Mouse (Mus musculus) limb, embryonic 14.5 days (tissue): ENCODE results near the gene Rab21. TPM values are rescaled to one million over a fixed set of nuclear protein-coding genes. Genes with fewer than 3 reads are reported as not detected.

Experiments
- ATAC-seq: fragments of 200-750 bp; cut with Nextera tagmentation; 2 replicates; pipeline ENCODE4 v1.8.0; 2017; ENCODE audit warnings: low read depth, moderate number of reproducible peaks, moderate TSS enrichment; ENCODE audit not compliant: low FRiP score
- DNase-seq: peaks from one replicate; pipeline ENCODE4 v3.0.0-alpha.2; 2015; ENCODE audit warnings: low spot score
- H3K27ac ChIP-seq: fragments of 300-500 bp; sonication (generic); replicated peaks from 2 replicates; pipeline ENCODE4 v1.5.1; 2014; ENCODE audit warnings: low read depth, mild to moderate bottlenecking, low read length, moderate library complexity, mixed read lengths
- H3K27me3 ChIP-seq: fragments of 300-500 bp; sonication (generic); 2 replicates; pipeline ENCODE4 v1.6.1; 2014; ENCODE audit warnings: low read length, mixed read lengths; ENCODE audit not compliant: control insufficient read depth, insufficient read depth
- H3K36me3 ChIP-seq: fragments of 300-500 bp; sonication (generic); 2 replicates; pipeline ENCODE4 v1.6.1; 2014; ENCODE audit warnings: mild to moderate bottlenecking, low read length, moderate library complexity, mixed read lengths; ENCODE audit not compliant: control insufficient read depth, insufficient read depth
- H3K4me1 ChIP-seq: fragments of 300-500 bp; sonication (generic); 2 replicates; pipeline ENCODE4 v1.6.1; 2014; ENCODE audit warnings: antibody characterized with exemption, low read length, mixed read lengths; ENCODE audit not compliant: control insufficient read depth, insufficient read depth
- H3K4me2 ChIP-seq: fragments of 300-500 bp; sonication (generic); replicated peaks from 2 replicates; pipeline ENCODE4 v1.6.1; 2014; ENCODE audit warnings: low read depth, mild to moderate bottlenecking, low read length, moderate library complexity; ENCODE audit not compliant: severe bottlenecking
- H3K4me3 ChIP-seq: fragments of 300-500 bp; sonication (generic); replicated peaks from 2 replicates; pipeline ENCODE4 v1.5.1; 2014; ENCODE audit warnings: low read length
- H3K9ac ChIP-seq: fragments of 300-500 bp; sonication (generic); 2 replicates; pipeline ENCODE4 v1.6.1; 2014; ENCODE audit warnings: mild to moderate bottlenecking, low read depth, low read length, moderate library complexity; ENCODE audit not compliant: severe bottlenecking
- H3K9me3 ChIP-seq: fragments of 300-500 bp; sonication (generic); 2 replicates; pipeline ENCODE4 v1.6.1; 2016; ENCODE audit warnings: low read length; ENCODE audit not compliant: control insufficient read depth
- POLR2A ChIP-seq: fragments of 200-500 bp; IDR thresholded peaks from 2 replicates; pipeline ENCODE4 v1.8.0; 2012; ENCODE audit warnings: inconsistent platforms, mild to moderate bottlenecking, moderate library complexity, borderline replicate concordance; ENCODE audit not compliant: insufficient read depth, insufficient read length; ENCODE audit errors: extremely low read depth
- WGBS: fragments of 180-500 bp; shearing (Covaris S2); extraction: QIAGEN DNeasy Blood & Tissue Kit; methylation state at CpG from one replicate; pipeline ENCODE4 v1.1.7; 2014; 5-methylcytosine and 5-hydroxymethylcytosine counted together
- polyA plus RNA-seq, 2 experiments: library from polyadenylated mRNA; depleted of rRNA in 1 of 2; stranded (reverse) in 1 of 2; unstranded in 1 of 2; fragments of >200 nt; fragmentation: Nextera tagmentation in 1 of 2; extraction: Ambion mirVana in 1 of 2; gene quantifications; 2 replicates each; pipeline versions ENCODE4 v1.2.1 to v1.2.3; 2012 to 2014

Rab21 gene
- polyA plus RNA-seq, 2 experiments, result 8.0 to 19.9 TPM

GRCm38 (mm10) chr10:115288856-115289255 is 26.5 kb downstream of the Rab21 start:
- TF ChIP-seq POLR2A, result no peak
- no peaks in the 10 kb centered on the region for H3K9me3 ChIP-seq
- 91% methylated on average over 8 of the region's 8 CpGs for WGBS
- no peaks in the 10 kb centered on the region for H3K27me3 ChIP-seq
- no peaks in the 10 kb centered on the region for H3K4me1 ChIP-seq
- no peak for DNase-seq
- H3K4me2 ChIP-seq, result no peak overlapping the region
- no peak for ATAC-seq
- peaks cover 55% of the 10 kb centered on the region for H3K36me3 ChIP-seq
- no peak overlapping the region for H3K27ac ChIP-seq
- H3K4me3 ChIP-seq, result no peak overlapping the region
- H3K9ac ChIP-seq, result no peak overlapping the region

GRCm38 (mm10) chr10:115284170-115284569 is 31.2 kb downstream of the Rab21 start:
- Histone ChIP-seq H3K4me2 (no peak overlapping the region), H3K36me3 (peaks cover 16% of the 10 kb centered on the region), H3K4me3 (no peak overlapping the region), H3K27me3 (no peaks in the 10 kb centered on the region), H3K9me3 (no peaks in the 10 kb centered on the region), H3K9ac (no peak overlapping the region), H3K27ac (no peak overlapping the region), H3K4me1 (no peaks in the 10 kb centered on the region)
- no peak for ATAC-seq
- no peak for TF ChIP-seq POLR2A
- DNase-seq, result no peak
- WGBS, result 69% methylated on average over 10 of the region's 10 CpGs

GRCm38 (mm10) chr10:115281381-115281780 is 34.0 kb downstream of the Rab21 start:
- no peak for DNase-seq
- no peaks in the 10 kb centered on the region for H3K4me1 ChIP-seq
- TF ChIP-seq POLR2A, result no peak
- ATAC-seq, result no peak
- no peaks in the 10 kb centered on the region; the same call in 1 of the 2 replicates for H3K36me3 ChIP-seq
- no peaks in the 10 kb centered on the region for H3K27me3 ChIP-seq
- no peak overlapping the region for H3K4me3 ChIP-seq
- H3K9ac ChIP-seq, result no peak overlapping the region
- 88% methylated on average over 10 of the region's 10 CpGs for WGBS
- no peak overlapping the region for H3K4me2 ChIP-seq
- H3K9me3 ChIP-seq, result no peaks in the 10 kb centered on the region
- H3K27ac ChIP-seq, result no peak overlapping the region

GRCm38 (mm10) chr10:115271649-115272048 is 43.7 kb downstream of the Rab21 start:
- DNase-seq (no peak), ATAC-seq (no peak)
- no peak for TF ChIP-seq POLR2A
- Histone ChIP-seq H3K36me3 (no peaks in the 10 kb centered on the region), H3K4me3 (no peak overlapping the region), H3K4me1 (no peaks in the 10 kb centered on the region), H3K9ac (no peak overlapping the region), H3K27me3 (no peaks in the 10 kb centered on the region), H3K4me2 (no peak overlapping the region), H3K27ac (no peak overlapping the region), H3K9me3 (no peaks in the 10 kb centered on the region)
- WGBS, result 60% methylated on average over 5 of the region's 5 CpGs

- WGBS, result 89% methylated on average over 12 of the region's 12 CpGs
- no peaks in the 10 kb centered on the region for H3K36me3 ChIP-seq
- no peak overlapping the region for H3K27ac ChIP-seq
- H3K4me2 ChIP-seq, result no peak overlapping the region
- H3K27me3 ChIP-seq, result no peaks in the 10 kb centered on the region
- TF ChIP-seq POLR2A, result no peak
- H3K4me3 ChIP-seq, result no peak overlapping the region
- no peaks in the 10 kb centered on the region for H3K4me1 ChIP-seq
- no peaks in the 10 kb centered on the region for H3K9me3 ChIP-seq
- H3K9ac ChIP-seq, result no peak overlapping the region
- ATAC-seq (no peak), DNase-seq (no peak)
These were observed 44.6 kb downstream of the Rab21 start for GRCm38 (mm10) chr10:115270612-115271390.
